Mouse (Mus musculus): ENCODE measurements around the gene Ciapin1.

The Ciapin1 gene

GRCm38 (mm10) chr8:94780491-94781154 lies 57.5 kb downstream of the Ciapin1 start:
- CTCF ChIA-PET, result no interaction called here

GRCm38 (mm10) chr8:94779534-94780294 lies 58.4 kb downstream of the Ciapin1 start:
- CTCF ChIA-PET, result no interaction called here

- CTCF ChIA-PET, result no interaction called here
Observed at GRCm38 (mm10) chr8:94778895-94779533, 59.1 kb downstream of the Ciapin1 start.

- CTCF ChIA-PET, result no interaction called here
Observed at GRCm38 (mm10) chr8:94778473-94778872, 59.7 kb downstream of the Ciapin1 start.

GRCm38 (mm10) chr8:94778036-94778435 lies 60.1 kb downstream of the Ciapin1 start:
- CTCF ChIA-PET, result no interaction called here

GRCm38 (mm10) chr8:94776346-94776745 lies 61.8 kb downstream of the Ciapin1 start:
- CTCF ChIA-PET, result no interaction called here

GRCm38 (mm10) chr8:94774601-94775000 lies 63.6 kb downstream of the Ciapin1 start:
- CTCF ChIA-PET, result no interaction called here

GRCm38 (mm10) chr8:94773700-94774171 lies 64.4 kb downstream of the Ciapin1 start:
- CTCF ChIA-PET, result interaction anchor here (0.5 to 0.6 kb wide), 2 partner anchors 173 to 198 kb away, joined by 3 read pairs; no protein-coding TSS in a partner anchor

GRCm38 (mm10) chr8:94773048-94773447 lies 65.1 kb downstream of the Ciapin1 start:
- CTCF ChIA-PET, result interaction anchor here (0.6 kb wide), 1 partner anchor 198 kb away, joined by 3 read pairs; no protein-coding TSS in a partner anchor

- CTCF ChIA-PET, result no interaction called here
Observed at GRCm38 (mm10) chr8:94771941-94772670, 66.1 kb downstream of the Ciapin1 start, which contains the start of gene Cx3cl1. Gene Cx3cl1, plus strand, starts transcription at chr8:94772009.

GRCm38 (mm10) chr8:94770945-94771344 lies 67.2 kb downstream of the Ciapin1 start:
- CTCF ChIA-PET, result no interaction called here

All from spleen, embryonic (tissue).